Mouse (Mus musculus): ENCODE data around the gene Krr1. TPM values are rescaled to one million over a fixed set of nuclear protein-coding genes. Genes with fewer than 3 reads are reported as not detected.

The Krr1 gene
- polyA plus RNA-seq (2015; fragmentation: Nextera tagmentation; extraction: Ambion mirVana): 38.8 and 41.5 TPM in 2 replicates

- Histone ChIP-seq H3K4me3 (peak within 1 kb of the TSS; percentile 95), H3K36me3 (replicated peaks) (no peaks in the 10 kb centered on the region), H3K9ac (peak within 1 kb of the TSS; percentile 55), H3K27me3 (replicated peaks) (no peaks in the 10 kb centered on the region), H3K4me2 (peak within 1 kb of the TSS; percentile 63), H3K27ac (peak within 1 kb of the TSS; percentile 78), H3K4me1 (peaks cover 15% of the 10 kb centered on the region), H3K9me3 (no peaks in the 10 kb centered on the region)
- peak; percentile 98 for ATAC-seq (replicated peaks)
- WGBS: under 1% methylated on average over 51 of the region's 51 CpGs
Measured at GRCm38 (mm10) chr10:111972542-111973361, at the start of gene Krr1. Krr1 (plus strand) TSS chr10:111972664.

DNA sequence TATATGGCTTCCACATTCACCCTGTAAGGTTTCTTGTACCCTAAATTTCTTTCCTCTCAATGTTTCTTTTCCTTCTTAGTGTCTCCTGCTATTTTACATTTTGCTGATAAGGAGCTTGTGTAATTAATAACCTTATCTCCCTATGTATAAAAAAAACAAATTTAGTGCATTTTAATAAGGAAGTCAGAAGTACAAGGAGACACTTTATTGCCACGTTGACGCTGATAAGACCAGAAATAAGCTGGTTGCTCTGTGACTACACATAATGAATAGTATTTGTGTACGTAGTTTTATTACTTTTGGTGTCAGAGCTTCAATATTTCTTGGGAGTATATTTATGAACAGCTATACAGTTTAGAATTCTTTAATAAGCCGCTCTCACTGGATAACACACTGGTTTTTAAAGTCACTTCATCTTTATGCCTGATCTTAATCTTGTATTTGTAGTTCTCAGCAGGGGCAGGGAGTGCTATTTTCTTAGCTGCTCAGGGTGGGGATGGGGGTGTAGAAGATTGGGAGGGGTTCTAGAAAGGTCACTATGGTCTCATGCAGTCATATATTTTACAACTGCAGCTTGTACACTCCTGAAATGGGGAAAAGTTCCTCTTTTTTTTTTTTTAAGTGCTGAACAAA, 48.8 kb upstream of the Krr1 start:
- no peak for ATAC-seq (replicated peaks)
- whole genome bisulfite sequencing: 60% methylated on average over 4 of the region's 4 CpGs

GRCm38 (mm10) chr10:111924141-111924540, 48.3 kb upstream of the Krr1 start:
- Histone ChIP-seq H3K9me3 (no peaks in the 10 kb centered on the region), H3K27me3 (replicated peaks) (no peaks in the 10 kb centered on the region), H3K27ac (no peak overlapping the region), H3K4me1 (peaks cover 19% of the 10 kb centered on the region), H3K4me3 (no peak overlapping the region), H3K9ac (no peak overlapping the region), H3K4me2 (no peak overlapping the region), H3K36me3 (replicated peaks) (no peaks in the 10 kb centered on the region)
- 40% methylated on average over 3 of the region's 3 CpGs for WGBS
- ATAC-seq (replicated peaks): no peak

More for the DNA sequence above, 48.8 kb upstream of the Krr1 start:
- H3K27me3 ChIP-seq (replicated peaks): no peaks in the 10 kb centered on the region
- peaks cover 14% of the 10 kb centered on the region for H3K4me1 ChIP-seq
- H3K4me3 ChIP-seq: no peak overlapping the region
- H3K27ac ChIP-seq: no peak overlapping the region
- H3K4me2 ChIP-seq: no peak overlapping the region
- H3K36me3 ChIP-seq (replicated peaks): no peaks in the 10 kb centered on the region
- H3K9me3 ChIP-seq: no peaks in the 10 kb centered on the region
- H3K9ac ChIP-seq: no peak overlapping the region

GRCm38 (mm10) chr10:111924716-111925488, 47.6 kb upstream of the Krr1 start:
- Histone ChIP-seq H3K4me2 (peak overlapping the region; percentile 46), H3K27me3 (replicated peaks) (no peaks in the 10 kb centered on the region), H3K9me3 (no peaks in the 10 kb centered on the region), H3K36me3 (replicated peaks) (no peaks in the 10 kb centered on the region), H3K4me1 (peaks cover 25% of the 10 kb centered on the region), H3K4me3 (peak overlapping the region; percentile 22), H3K9ac (peak overlapping the region; percentile 13; the same call in 1 of the 2 replicates), H3K27ac (peak overlapping the region; percentile 29; the same call in 1 of the 2 replicates)
- WGBS: 22% methylated on average over 12 of the region's 12 CpGs
- ATAC-seq (replicated peaks): peak; percentile 43; the same call in 1 of the 2 replicates

DNA sequence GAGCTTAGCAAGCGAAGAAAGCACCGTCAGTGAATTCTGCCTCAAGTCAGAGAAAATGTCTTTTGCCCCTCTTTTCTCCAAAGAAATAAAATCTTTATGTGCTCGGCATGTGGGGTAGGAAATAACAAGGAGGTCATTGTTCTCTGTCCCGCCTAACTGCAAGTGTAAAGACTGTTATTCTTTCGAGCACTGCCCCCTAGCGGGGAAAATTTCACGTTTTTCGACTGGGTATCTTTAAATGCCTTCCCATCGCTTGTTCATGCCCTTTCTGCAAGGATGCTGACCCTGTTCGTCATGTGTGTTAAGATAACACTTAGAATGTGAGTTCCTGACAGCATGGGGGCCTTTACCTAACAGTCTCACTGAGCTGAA, 47.0 kb upstream of the Krr1 start:
- 2% methylated on average over 10 of the region's 10 CpGs for WGBS
- Histone ChIP-seq H3K4me3 (peak overlapping the region; percentile 22), H3K36me3 (replicated peaks) (no peaks in the 10 kb centered on the region), H3K27me3 (replicated peaks) (no peaks in the 10 kb centered on the region), H3K27ac (no peak overlapping the region; the same call in 1 of the 2 replicates), H3K4me1 (peaks cover 25% of the 10 kb centered on the region), H3K9ac (peak overlapping the region; percentile 13; the same call in 1 of the 2 replicates), H3K4me2 (peak overlapping the region; percentile 46), H3K9me3 (no peaks in the 10 kb centered on the region)
- ATAC-seq (replicated peaks): peak; percentile 83

DNA sequence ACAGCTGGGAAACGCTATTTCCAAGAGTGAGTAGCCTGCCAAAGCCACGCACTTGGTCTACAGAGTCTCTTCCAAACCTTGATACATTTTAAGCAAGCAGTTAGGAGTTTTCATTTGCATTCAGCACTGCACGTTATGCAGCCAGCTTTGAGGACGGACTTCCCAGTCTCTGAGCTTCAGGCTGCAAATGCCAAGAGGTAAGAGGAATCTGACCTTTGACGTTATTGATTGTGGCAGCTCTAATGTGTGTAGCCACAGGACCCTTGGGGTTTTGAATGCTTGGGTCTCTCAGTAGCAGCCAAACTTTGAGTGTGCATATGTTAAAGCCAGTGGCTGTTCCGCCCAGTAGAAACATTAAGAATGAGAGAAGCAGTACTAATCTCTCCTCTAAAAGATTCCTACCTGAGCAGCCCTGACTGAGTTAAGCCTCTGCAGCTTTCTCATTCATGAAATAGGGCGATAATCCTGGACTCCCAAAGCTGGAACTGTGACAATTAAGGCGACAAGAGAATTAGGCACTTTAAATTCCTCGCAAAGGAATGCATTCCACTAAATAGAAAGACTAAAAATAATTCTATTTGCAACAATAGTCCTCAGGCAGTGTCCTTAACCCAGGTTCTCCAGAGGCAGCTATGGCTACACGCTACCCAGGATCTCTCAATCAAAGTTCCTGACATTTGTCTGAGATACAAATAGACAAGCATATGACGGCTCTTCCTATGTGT, 39.7 kb upstream of the Krr1 start:
- Histone ChIP-seq H3K27ac (no peak overlapping the region), H3K4me2 (no peak overlapping the region), H3K9me3 (no peaks in the 10 kb centered on the region), H3K9ac (no peak overlapping the region), H3K27me3 (replicated peaks) (no peaks in the 10 kb centered on the region), H3K4me3 (no peak overlapping the region), H3K36me3 (replicated peaks) (no peaks in the 10 kb centered on the region), H3K4me1 (peaks cover 23% of the 10 kb centered on the region)
- ATAC-seq (replicated peaks): 0 out of 2 replicates have a peak, but pooled peaks have one; percentile 13
- 18% methylated on average over 11 of the region's 11 CpGs for WGBS

GRCm38 (mm10) chr10:111935207-111935606, 37.3 kb upstream of the Krr1 start:
- no peak overlapping the region for H3K4me3 ChIP-seq
- 58% methylated on average over 2 of the region's 2 CpGs for WGBS
- no peaks in the 10 kb centered on the region for H3K36me3 ChIP-seq (replicated peaks)

GRCm38 (mm10) chr10:111936021-111936420, 36.4 kb upstream of the Krr1 start:
- 82% methylated on average over 4 of the region's 4 CpGs for WGBS
- no peaks in the 10 kb centered on the region for H3K27me3 ChIP-seq (replicated peaks)
- no peaks in the 10 kb centered on the region for H3K9me3 ChIP-seq
- no peaks in the 10 kb centered on the region for H3K36me3 ChIP-seq (replicated peaks)
- ATAC-seq (replicated peaks): no peak
- H3K9ac ChIP-seq: no peak overlapping the region
- peaks cover 9% of the 10 kb centered on the region; the same call in 1 of the 2 replicates for H3K4me1 ChIP-seq
- no peak overlapping the region for H3K27ac ChIP-seq
- no peak overlapping the region for H3K4me2 ChIP-seq
- H3K4me3 ChIP-seq: no peak overlapping the region

More at GRCm38 (mm10) chr10:111935207-111935606, 37.3 kb upstream of the Krr1 start:
- Histone ChIP-seq H3K27ac (no peak overlapping the region), H3K9ac (no peak overlapping the region), H3K4me2 (no peak overlapping the region), H3K27me3 (replicated peaks) (no peaks in the 10 kb centered on the region), H3K9me3 (no peaks in the 10 kb centered on the region), H3K4me1 (peaks cover 9% of the 10 kb centered on the region; the same call in 1 of the 2 replicates)
- ATAC-seq (replicated peaks): no peak

GRCm38 (mm10) chr10:111936491-111937145, 35.8 kb upstream of the Krr1 start:
- no peak overlapping the region for H3K4me3 ChIP-seq
- WGBS: 41% methylated on average over 13 of the region's 13 CpGs
- no peak overlapping the region for H3K9ac ChIP-seq
- no peak overlapping the region for H3K27ac ChIP-seq
- H3K9me3 ChIP-seq: no peaks in the 10 kb centered on the region
- ATAC-seq (replicated peaks): no peak
- no peaks in the 10 kb centered on the region for H3K27me3 ChIP-seq (replicated peaks)
- peaks cover 9% of the 10 kb centered on the region; the same call in 1 of the 2 replicates for H3K4me1 ChIP-seq
- no peaks in the 10 kb centered on the region for H3K36me3 ChIP-seq (replicated peaks)
- H3K4me2 ChIP-seq: no peak overlapping the region

DNA sequence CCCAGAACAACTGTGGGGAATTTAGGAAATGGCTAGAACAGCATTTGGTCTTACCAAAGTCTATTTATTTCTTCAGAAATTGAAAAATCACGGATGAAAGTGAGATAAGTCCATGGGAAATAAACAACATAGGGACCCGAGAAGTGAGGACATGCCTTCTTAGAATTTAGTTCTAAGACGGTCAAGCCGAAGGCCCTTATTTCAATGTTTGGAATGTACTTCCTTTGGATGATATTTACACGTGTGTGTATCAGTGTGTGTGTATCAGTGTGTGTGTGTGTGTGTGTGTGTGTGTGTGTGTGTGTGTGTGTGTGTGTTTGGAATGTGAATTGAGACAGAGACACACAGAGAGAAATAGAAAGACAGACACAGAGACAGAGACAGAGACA, 35.3 kb upstream of the Krr1 start:
- peaks cover 9% of the 10 kb centered on the region; the same call in 1 of the 2 replicates for H3K4me1 ChIP-seq
- no peaks in the 10 kb centered on the region for H3K36me3 ChIP-seq (replicated peaks)
- H3K27ac ChIP-seq: no peak overlapping the region
- no peaks in the 10 kb centered on the region for H3K9me3 ChIP-seq
- H3K27me3 ChIP-seq (replicated peaks): no peaks in the 10 kb centered on the region
- WGBS: 87% methylated on average over 5 of the region's 5 CpGs
- no peak for ATAC-seq (replicated peaks)
- no peak overlapping the region for H3K9ac ChIP-seq
- H3K4me3 ChIP-seq: no peak overlapping the region
- no peak overlapping the region for H3K4me2 ChIP-seq

DNA sequence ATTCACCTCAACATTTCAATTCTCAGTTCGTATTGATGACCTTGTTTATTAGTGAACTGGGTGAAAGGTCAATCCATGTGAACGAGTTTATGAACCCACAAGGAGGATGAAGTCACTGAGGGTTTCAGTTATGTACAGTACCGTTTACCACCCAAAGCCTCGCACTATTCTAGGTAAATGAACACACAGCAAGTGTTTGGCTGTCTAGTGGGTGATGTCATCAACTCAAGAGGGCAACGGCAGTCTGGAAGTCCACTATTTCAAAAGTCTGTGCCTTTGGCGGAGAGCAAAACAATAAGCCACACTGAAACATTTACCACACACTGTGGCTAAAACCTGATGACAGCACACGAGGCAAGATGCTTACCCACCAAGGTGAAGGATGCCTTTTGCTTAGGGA, 29.4 kb upstream of the Krr1 start:
- WGBS: 85% methylated on average over 7 of the region's 7 CpGs

More for the DNA sequence above, 29.4 kb upstream of the Krr1 start:
- no peak for ATAC-seq (replicated peaks)
- Histone ChIP-seq H3K36me3 (replicated peaks) (no peaks in the 10 kb centered on the region), H3K4me1 (no peaks in the 10 kb centered on the region), H3K4me3 (no peak overlapping the region), H3K9me3 (no peaks in the 10 kb centered on the region), H3K4me2 (no peak overlapping the region), H3K27me3 (replicated peaks) (no peaks in the 10 kb centered on the region), H3K27ac (no peak overlapping the region), H3K9ac (no peak overlapping the region)

All from midbrain, embryonic 15.5 days (tissue).